Mouse (Mus musculus) midbrain, embryonic 15.5 days (tissue): Measurements from ENCODE around the gene Dgkd. TPM values are rescaled to one million over a fixed set of nuclear protein-coding genes. Genes with fewer than 3 reads are reported as not detected.
"Not testable (repeated sequence)": the region's sequence is repeated elsewhere in the genome, so short reads cannot be mapped to it uniquely, and the experiment has no call there.

Experiments
- ATAC-seq: fragments of 200-750 bp; cut with Nextera tagmentation; replicated peaks from 2 replicates; pipeline ENCODE4 v1.8.0; 2017; ENCODE audit warnings: moderate TSS enrichment
- H3K27ac ChIP-seq: fragments of 300-500 bp; sonication (generic); 2 replicates; pipeline ENCODE4 v1.5.1; 2015; ENCODE audit warnings: mild to moderate bottlenecking, inconsistent platforms
- H3K27me3 ChIP-seq: fragments of 300-500 bp; sonication (generic); replicated peaks from 2 replicates; pipeline ENCODE4 v1.6.1; 2015; ENCODE audit warnings: inconsistent platforms
- H3K36me3 ChIP-seq: fragments of 300-500 bp; sonication (generic); replicated peaks from 2 replicates; pipeline ENCODE4 v1.6.1; 2015; ENCODE audit warnings: inconsistent platforms
- H3K4me1 ChIP-seq: fragments of 300-500 bp; sonication (generic); 2 replicates; pipeline ENCODE4 v1.6.1; 2015; ENCODE audit warnings: inconsistent platforms
- H3K4me2 ChIP-seq: fragments of 300-500 bp; sonication (generic); 2 replicates; pipeline ENCODE4 v1.6.1; 2015; ENCODE audit warnings: inconsistent platforms, mild to moderate bottlenecking, moderate library complexity
- H3K4me3 ChIP-seq: fragments of 300-500 bp; sonication (generic); 2 replicates; pipeline ENCODE4 v1.5.1; 2015; ENCODE audit warnings: mild to moderate bottlenecking, inconsistent platforms
- H3K9ac ChIP-seq: fragments of 300-500 bp; sonication (generic); 2 replicates; pipeline ENCODE4 v1.6.1; 2015; ENCODE audit warnings: mild to moderate bottlenecking, inconsistent platforms
- H3K9me3 ChIP-seq: fragments of 300-500 bp; sonication (generic); 2 replicates; pipeline ENCODE4 v1.6.1; 2016; ENCODE audit warnings: inconsistent platforms
- WGBS: fragments of 180-500 bp; shearing (Covaris S2); methylation state at CpG from one replicate; pipeline ENCODE4 v1.1.7; 2015; ENCODE audit warnings: mixed read lengths; 5-methylcytosine and 5-hydroxymethylcytosine counted together
- polyA plus RNA-seq: library from polyadenylated mRNA; unstranded; fragments of >200 nt; fragmentation: Nextera tagmentation; extraction: Ambion mirVana; gene quantifications from 2 replicates; pipeline ENCODE4 v1.2.1, GENCODE M21; 2015

The Dgkd gene
- polyA plus RNA-seq: 49.6 and 52.8 TPM in 2 replicates

DNA sequence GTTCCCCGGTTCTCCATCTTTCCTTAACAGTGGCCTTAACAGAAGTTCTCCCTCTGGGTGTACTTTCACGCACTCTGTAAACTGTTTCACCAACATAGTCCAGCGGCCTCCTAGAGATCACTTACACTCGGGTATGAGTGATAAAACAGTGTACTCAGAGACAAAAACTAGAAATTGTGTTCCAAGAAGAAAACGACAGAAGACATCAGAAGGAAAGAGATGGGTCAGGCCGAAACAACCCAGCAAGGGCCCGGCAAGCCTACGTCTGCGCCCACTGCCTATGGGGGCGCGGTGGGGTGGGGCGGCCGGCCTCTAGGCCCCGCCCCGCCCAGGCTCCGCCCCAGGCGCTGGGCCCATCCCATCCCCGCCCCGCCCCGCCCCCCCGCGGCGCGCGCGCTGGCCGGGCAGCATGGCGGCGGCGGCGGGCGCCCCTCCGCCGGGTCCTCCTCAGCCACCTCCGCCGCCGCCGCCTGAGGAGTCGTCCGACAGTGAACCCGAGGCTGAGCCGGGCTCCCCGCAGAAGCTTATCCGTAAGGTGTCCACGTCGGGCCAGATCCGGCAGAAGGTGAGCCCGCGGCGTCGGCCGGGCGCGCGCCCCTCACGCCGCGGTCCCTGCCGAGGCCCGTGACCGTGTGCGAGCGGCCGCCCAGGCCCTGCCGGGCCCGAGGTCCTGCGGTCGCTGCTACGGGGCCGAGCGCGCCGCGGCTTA lies at the start of gene Dgkd:
Dgkd (plus strand) TSS at position 396 of the 709 bp plus-strand sequence.
- no peaks in the 10 kb centered on the region for H3K36me3 ChIP-seq
- H3K9ac ChIP-seq: peak within 1 kb of the TSS; percentile 81
- peak within 1 kb of the TSS; percentile 79 for H3K27ac ChIP-seq
- H3K4me3 ChIP-seq: peak within 1 kb of the TSS; percentile 82
- peak; percentile 92 for ATAC-seq
- peak within 1 kb of the TSS; percentile 88 for H3K4me2 ChIP-seq
- 1% methylated on average over 46 of the region's 74 CpGs for WGBS
- H3K9me3 ChIP-seq: no peaks in the 10 kb centered on the region
- no peaks in the 10 kb centered on the region for H3K27me3 ChIP-seq
- peaks cover 22% of the 10 kb centered on the region for H3K4me1 ChIP-seq

DNA sequence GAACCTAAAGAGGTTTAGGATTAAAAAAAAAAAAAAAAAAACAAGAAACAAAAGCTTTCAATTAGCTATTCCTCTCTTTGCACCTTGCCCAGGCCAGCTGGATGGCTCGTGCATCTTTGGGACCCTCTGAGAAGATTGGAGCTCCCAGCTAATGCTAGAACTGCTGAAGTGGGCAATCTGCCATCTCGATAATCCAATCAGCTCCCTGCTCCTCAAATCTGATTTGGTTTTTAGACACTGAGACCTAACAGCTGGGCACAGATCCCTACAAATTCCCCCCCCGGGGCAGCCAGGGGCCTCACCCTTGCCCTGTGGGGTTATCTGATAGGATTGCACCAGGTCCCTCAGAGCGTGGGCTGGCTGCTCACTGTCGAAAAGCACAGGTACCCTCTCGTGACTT lies 49.5 kb upstream of the Dgkd start, which contains the start of gene Sag:
Sag (plus strand) TSS at position 105 of the 400 bp plus-strand sequence.
- no peak within 1 kb of the TSS for H3K27ac ChIP-seq
- no peak within 1 kb of the TSS for H3K4me2 ChIP-seq
- H3K4me3 ChIP-seq: no peak within 1 kb of the TSS
- H3K27me3 ChIP-seq: no peaks in the 10 kb centered on the region
- no peak for ATAC-seq
- no peaks in the 10 kb centered on the region for H3K4me1 ChIP-seq
- WGBS: 69% methylated on average over 6 of the region's 6 CpGs
- no peaks in the 10 kb centered on the region for H3K36me3 ChIP-seq
- no peaks in the 10 kb centered on the region for H3K9me3 ChIP-seq
- no peak within 1 kb of the TSS for H3K9ac ChIP-seq

GRCm38 (mm10) chr1:87807751-87808150 lies 45.3 kb upstream of the Dgkd start:
- no peaks in the 10 kb centered on the region for H3K4me1 ChIP-seq
- H3K9me3 ChIP-seq: no peaks in the 10 kb centered on the region
- H3K4me3 ChIP-seq: no peak overlapping the region
- no peak overlapping the region for H3K27ac ChIP-seq
- no peak overlapping the region for H3K4me2 ChIP-seq
- no peaks in the 10 kb centered on the region for H3K36me3 ChIP-seq
- 88% methylated on average over 1 of the region's 1 CpGs for WGBS
- H3K9ac ChIP-seq: no peak overlapping the region
- ATAC-seq: no peak
- H3K27me3 ChIP-seq: no peaks in the 10 kb centered on the region

DNA sequence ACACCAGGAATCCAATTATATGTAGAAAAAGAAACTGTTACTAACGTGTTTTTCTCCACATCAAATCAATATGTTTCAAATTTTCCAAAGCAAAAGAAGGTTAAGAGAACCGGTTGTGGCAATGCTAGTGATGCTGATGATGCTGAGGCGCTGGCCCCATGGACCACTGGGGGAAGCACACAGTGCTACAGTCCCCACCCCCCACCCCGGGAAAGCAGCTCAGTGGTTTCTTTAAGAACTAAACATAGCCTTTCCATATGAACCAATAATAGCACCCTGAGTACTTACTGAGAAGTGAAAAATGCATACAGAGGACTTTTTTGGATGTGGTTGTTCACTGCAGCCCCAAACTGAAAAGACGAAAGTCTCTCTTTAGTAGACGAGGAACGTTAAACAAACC lies 41.7 kb upstream of the Dgkd start:
- no peak for ATAC-seq
- Histone ChIP-seq H3K9me3 (no peaks in the 10 kb centered on the region), H3K4me1 (no peaks in the 10 kb centered on the region), H3K36me3 (no peaks in the 10 kb centered on the region), H3K27me3 (no peaks in the 10 kb centered on the region), H3K9ac (no peak overlapping the region), H3K4me2 (no peak overlapping the region), H3K4me3 (no peak overlapping the region), H3K27ac (no peak overlapping the region)
- WGBS: 88% methylated on average over 7 of the region's 7 CpGs

DNA sequence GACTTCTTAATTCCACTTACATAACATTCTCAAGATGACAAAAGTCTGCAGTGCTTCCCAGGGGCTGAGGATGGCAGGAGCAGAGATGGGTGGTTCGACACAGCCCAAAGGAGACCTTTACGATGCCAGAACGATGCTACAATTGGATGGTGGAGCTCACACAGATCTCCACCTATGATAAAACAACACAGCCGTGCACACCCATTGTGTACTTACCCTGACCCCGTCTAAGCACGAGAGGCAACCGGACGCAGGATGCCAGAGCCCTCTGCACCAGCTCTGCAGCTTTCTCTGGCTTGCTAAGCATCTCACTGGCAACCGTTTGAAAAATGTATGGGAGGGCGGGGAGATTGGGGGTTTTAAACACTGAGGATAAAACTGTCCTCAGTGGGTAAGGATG lies 41.0 kb upstream of the Dgkd start:
- H3K4me2 ChIP-seq: no peak overlapping the region
- no peak overlapping the region for H3K9ac ChIP-seq
- no peak overlapping the region for H3K27ac ChIP-seq
- H3K4me1 ChIP-seq: no peaks in the 10 kb centered on the region
- H3K36me3 ChIP-seq: no peaks in the 10 kb centered on the region
- no peak overlapping the region for H3K4me3 ChIP-seq
- no peaks in the 10 kb centered on the region for H3K27me3 ChIP-seq
- H3K9me3 ChIP-seq: no peaks in the 10 kb centered on the region
- ATAC-seq: no peak
- WGBS: 84% methylated on average over 10 of the region's 10 CpGs

DNA sequence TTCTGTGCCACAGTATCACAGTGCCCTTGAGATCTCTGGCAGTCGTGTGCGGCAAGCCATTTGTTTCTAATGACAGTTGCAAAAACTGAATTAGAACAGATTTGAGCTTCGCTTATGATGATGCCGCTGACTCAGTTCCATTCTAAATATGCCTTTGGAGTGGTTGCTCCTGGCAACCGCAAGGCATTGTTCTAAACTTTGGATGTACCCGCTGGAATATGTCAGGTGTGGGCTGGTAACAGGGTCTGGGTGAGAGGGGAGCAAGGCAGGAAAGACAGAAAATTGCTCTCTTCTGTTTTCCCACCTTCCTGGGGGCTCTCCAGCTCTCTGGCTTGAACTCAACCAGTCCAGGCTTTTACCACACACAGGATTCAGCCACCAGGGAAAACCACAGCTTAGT lies 39.9 kb upstream of the Dgkd start:
- Histone ChIP-seq H3K9me3 (no peaks in the 10 kb centered on the region), H3K36me3 (no peaks in the 10 kb centered on the region), H3K4me3 (no peak overlapping the region), H3K9ac (no peak overlapping the region), H3K4me2 (no peak overlapping the region), H3K4me1 (no peaks in the 10 kb centered on the region), H3K27me3 (no peaks in the 10 kb centered on the region), H3K27ac (no peak overlapping the region)
- 72% methylated on average over 6 of the region's 6 CpGs for WGBS
- no peak for ATAC-seq

DNA sequence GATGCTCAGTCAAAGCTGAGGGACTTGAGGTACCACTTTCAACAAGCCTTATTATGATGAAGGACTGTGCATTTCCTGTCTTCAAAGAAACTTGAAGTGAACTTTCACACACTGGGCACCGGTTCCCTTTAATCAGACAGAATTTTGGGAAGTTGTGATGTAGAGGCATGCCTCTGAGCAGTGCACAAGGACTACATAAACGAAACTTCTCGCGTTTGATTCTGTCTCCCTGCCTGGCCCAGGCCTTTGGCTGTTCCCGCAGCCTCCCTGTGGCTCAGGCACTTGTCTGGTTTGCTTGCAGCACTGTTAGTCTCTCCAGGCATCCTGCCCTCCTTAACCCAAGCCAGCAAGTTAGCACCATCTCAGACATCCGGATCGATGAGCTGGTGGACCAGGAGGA lies 39.4 kb upstream of the Dgkd start:
- no peak overlapping the region for H3K9ac ChIP-seq
- H3K4me2 ChIP-seq: no peak overlapping the region
- no peaks in the 10 kb centered on the region for H3K4me1 ChIP-seq
- no peak for ATAC-seq
- H3K27me3 ChIP-seq: no peaks in the 10 kb centered on the region
- WGBS: 79% methylated on average over 7 of the region's 7 CpGs
- H3K9me3 ChIP-seq: no peaks in the 10 kb centered on the region
- no peaks in the 10 kb centered on the region for H3K36me3 ChIP-seq
- no peak overlapping the region for H3K4me3 ChIP-seq
- H3K27ac ChIP-seq: no peak overlapping the region

- ATAC-seq: no peak
- Histone ChIP-seq H3K4me3 (no peak overlapping the region), H3K9ac (no peak overlapping the region), H3K4me2 (no peak overlapping the region), H3K4me1 (no peaks in the 10 kb centered on the region), H3K27ac (no peak overlapping the region), H3K27me3 (no peaks in the 10 kb centered on the region), H3K9me3 (no peaks in the 10 kb centered on the region), H3K36me3 (no peaks in the 10 kb centered on the region)
- 87% methylated on average over 10 of the region's 10 CpGs for WGBS
Observed at GRCm38 (mm10) chr1:87824420-87824995, 28.6 kb upstream of the Dgkd start.

GRCm38 (mm10) chr1:87825281-87825680 lies 27.8 kb upstream of the Dgkd start:
- no peak overlapping the region for H3K4me2 ChIP-seq
- no peak overlapping the region for H3K9ac ChIP-seq
- H3K27ac ChIP-seq: no peak overlapping the region
- H3K9me3 ChIP-seq: no peaks in the 10 kb centered on the region
- no peak overlapping the region for H3K4me3 ChIP-seq
- H3K27me3 ChIP-seq: no peaks in the 10 kb centered on the region
- no peaks in the 10 kb centered on the region for H3K36me3 ChIP-seq
- ATAC-seq: no peak
- 87% methylated on average over 5 of the region's 5 CpGs for WGBS
- no peaks in the 10 kb centered on the region for H3K4me1 ChIP-seq

GRCm38 (mm10) chr1:87825991-87826390 lies 27.1 kb upstream of the Dgkd start:
- H3K4me1 ChIP-seq: no peaks in the 10 kb centered on the region
- no peak overlapping the region for H3K4me3 ChIP-seq
- no peak overlapping the region for H3K27ac ChIP-seq
- H3K4me2 ChIP-seq: no peak overlapping the region
- WGBS: 83% methylated on average over 6 of the region's 6 CpGs
- H3K9ac ChIP-seq: no peak overlapping the region
- no peaks in the 10 kb centered on the region for H3K9me3 ChIP-seq
- H3K27me3 ChIP-seq: no peaks in the 10 kb centered on the region
- no peak for ATAC-seq
- H3K36me3 ChIP-seq: no peaks in the 10 kb centered on the region

DNA sequence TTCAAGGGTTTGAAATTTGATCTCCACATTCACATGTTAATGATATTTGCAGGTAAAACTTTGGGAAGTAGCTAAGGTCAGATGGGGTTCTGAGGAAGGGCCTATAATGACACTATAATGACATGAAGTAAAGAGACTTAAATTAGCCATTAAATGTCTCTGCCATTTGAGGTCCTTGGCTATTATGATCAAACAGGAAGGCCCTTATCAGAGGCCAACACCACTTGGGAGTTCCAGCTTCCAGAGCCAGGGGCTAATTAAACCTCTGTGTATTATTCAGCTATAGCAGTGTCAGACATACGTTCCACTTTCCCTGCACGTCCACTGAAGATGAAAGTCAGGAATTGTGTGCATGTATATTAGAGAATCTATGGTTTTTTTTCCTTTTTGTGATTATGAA lies 26.6 kb upstream of the Dgkd start:
- WGBS: 49% methylated on average over 2 of the region's 2 CpGs
- Histone ChIP-seq H3K9me3 (no peaks in the 10 kb centered on the region), H3K4me1 (no peaks in the 10 kb centered on the region), H3K4me2 (no peak overlapping the region), H3K27ac (no peak overlapping the region), H3K36me3 (no peaks in the 10 kb centered on the region), H3K4me3 (no peak overlapping the region), H3K9ac (no peak overlapping the region), H3K27me3 (no peaks in the 10 kb centered on the region)
- no peak for ATAC-seq

DNA sequence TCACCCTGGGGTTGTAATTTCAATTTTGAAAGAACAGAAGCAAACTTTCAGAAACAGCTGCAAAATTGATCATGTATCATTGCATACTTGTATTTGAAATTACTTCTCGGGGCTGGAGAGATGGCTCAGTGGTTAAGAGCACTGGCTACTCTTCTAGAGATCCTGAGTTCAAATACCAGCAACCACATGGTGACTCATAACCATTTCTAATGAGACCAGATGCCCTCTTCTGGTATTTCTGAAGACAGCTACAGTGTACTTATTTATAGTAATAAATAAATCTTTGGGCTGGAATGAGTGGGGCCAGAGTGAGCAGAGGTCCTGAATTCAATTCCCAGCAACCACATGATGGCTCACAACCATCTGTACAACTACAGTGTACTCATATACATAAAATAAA lies 25.6 kb upstream of the Dgkd start:
- H3K9me3 ChIP-seq, ATAC-seq, H3K9ac ChIP-seq, H3K4me3 ChIP-seq, H3K27ac ChIP-seq, H3K27me3 ChIP-seq, H3K4me1 ChIP-seq, H3K4me2 ChIP-seq, H3K36me3 ChIP-seq: not testable (repeated sequence)
- 89% methylated on average over 1 of the region's 1 CpGs for WGBS

DNA sequence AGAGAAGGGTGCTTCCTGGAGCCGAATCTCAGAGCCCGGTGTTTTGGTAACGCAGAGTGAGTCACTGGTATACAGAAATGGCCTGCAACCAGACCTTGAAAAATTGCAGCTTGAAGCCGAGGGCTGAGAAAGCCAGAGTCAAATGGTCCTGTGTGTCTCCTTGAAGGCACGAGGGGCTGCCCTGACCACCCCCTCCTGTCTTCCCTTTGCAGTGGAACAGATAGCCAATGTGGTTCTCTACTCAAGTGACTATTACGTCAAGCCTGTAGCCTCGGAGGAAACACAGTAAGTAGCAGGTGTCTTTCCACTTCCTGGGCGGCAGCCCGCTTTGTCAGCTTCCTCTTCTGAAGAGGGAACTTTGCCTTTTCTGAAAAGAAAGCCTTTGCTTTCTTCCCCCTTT lies 24.9 kb upstream of the Dgkd start:
- 84% methylated on average over 9 of the region's 9 CpGs for WGBS
- H3K9ac ChIP-seq: no peak overlapping the region
- no peaks in the 10 kb centered on the region for H3K36me3 ChIP-seq
- no peak overlapping the region for H3K27ac ChIP-seq
- ATAC-seq: no peak
- no peak overlapping the region for H3K4me2 ChIP-seq
- H3K4me1 ChIP-seq: no peaks in the 10 kb centered on the region
- H3K9me3 ChIP-seq: no peaks in the 10 kb centered on the region
- no peaks in the 10 kb centered on the region for H3K27me3 ChIP-seq
- H3K4me3 ChIP-seq: no peak overlapping the region
